Mouse (Mus musculus) T-helper 2 cell (primary cell): ENCODE results near the gene Kctd17.

Source experiments
- in situ Hi-C: fragments of 300-600 bp; cut with MboI, MseI; formaldehyde crosslinking; loops from one replicate; pipeline ENCODE4 v1.15.1; 2025; ENCODE audit warnings: high pct_unique_total_duplicates

Gene Kctd17

DNA sequence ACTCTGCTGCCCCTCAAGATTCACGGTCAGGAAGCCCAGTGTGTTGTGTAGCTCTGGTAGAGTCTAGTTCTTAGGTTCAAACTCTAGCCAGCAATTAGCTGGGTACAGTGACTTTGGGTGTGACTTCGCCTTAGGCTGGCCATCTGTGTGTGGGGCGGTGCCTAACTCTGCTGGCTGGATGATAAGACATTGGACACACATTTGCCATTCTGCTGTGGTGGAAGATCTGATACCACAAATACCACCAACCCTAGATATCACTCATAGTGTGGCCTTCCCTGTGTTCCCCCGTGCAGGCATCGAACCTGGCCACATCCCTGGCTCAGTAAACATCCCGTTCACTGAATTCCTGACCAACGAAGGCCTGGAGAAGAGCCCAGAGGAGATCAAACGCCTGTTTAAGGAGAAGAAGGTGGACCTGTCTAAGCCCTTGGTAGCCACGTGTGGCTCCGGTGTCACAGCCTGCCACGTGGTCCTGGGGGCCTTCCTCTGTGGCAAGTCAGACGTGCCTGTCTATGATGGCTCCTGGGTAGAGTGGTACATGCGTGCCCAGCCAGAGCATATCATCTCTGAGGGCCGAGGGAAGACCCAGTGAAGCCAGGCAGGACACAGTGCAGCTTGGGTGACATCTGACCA is 15.2 kb upstream of the Kctd17 start:
- in situ Hi-C loops, result no loop called here

GRCm38 (mm10) chr15:78413719-78414117 is 14.6 kb upstream of the Kctd17 start:
- in situ Hi-C loops, result no loop called here

GRCm38 (mm10) chr15:78414157-78414556 is 14.2 kb upstream of the Kctd17 start:
- in situ Hi-C loops, result no loop called here

- in situ Hi-C loops, result no loop called here
These were observed 11.4 kb upstream of the Kctd17 start for GRCm38 (mm10) chr15:78416937-78417336.

- in situ Hi-C loops, result no loop called here
These were observed 8.0 kb upstream of the Kctd17 start for GRCm38 (mm10) chr15:78420395-78420794.

- in situ Hi-C loops, result no loop called here
These were observed 6.1 kb upstream of the Kctd17 start for GRCm38 (mm10) chr15:78422046-78422956.

DNA sequence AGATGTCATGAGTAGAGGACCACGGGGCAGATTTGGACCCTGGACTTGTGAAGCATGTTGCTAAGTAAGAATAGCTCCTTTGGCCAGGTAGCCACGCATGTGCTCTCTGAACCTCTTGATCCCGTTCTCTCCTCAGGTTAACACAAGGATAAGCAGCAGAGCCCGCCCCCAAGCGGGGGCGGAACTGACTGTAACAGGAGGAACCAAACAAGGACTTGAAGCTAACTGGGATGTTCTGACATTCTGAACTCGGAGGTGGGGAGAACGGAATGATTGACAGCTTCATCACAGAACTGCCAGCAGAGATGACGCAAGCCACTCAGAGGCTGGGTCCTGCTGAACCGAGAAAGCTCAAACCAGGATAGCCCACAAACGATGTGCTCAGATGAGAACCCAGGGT is 3.9 kb upstream of the Kctd17 start:
- in situ Hi-C loops, result no loop called here

GRCm38 (mm10) chr15:78425230-78425629 is 3.1 kb upstream of the Kctd17 start:
- in situ Hi-C loops, result no loop called here

GRCm38 (mm10) chr15:78429139-78429459 is 735 bp downstream of the Kctd17 start:
- in situ Hi-C loops, result no loop called here

GRCm38 (mm10) chr15:78429871-78430622 is 1.7 kb downstream of the Kctd17 start:
- in situ Hi-C loops, result no loop called here

GRCm38 (mm10) chr15:78430874-78431273 is 2.5 kb downstream of the Kctd17 start:
- in situ Hi-C loops, result no loop called here

GRCm38 (mm10) chr15:78431541-78432121 is 3.3 kb downstream of the Kctd17 start:
- in situ Hi-C loops, result no loop called here

- in situ Hi-C loops, result no loop called here
These were observed 6.6 kb downstream of the Kctd17 start for GRCm38 (mm10) chr15:78434896-78435520.

DNA sequence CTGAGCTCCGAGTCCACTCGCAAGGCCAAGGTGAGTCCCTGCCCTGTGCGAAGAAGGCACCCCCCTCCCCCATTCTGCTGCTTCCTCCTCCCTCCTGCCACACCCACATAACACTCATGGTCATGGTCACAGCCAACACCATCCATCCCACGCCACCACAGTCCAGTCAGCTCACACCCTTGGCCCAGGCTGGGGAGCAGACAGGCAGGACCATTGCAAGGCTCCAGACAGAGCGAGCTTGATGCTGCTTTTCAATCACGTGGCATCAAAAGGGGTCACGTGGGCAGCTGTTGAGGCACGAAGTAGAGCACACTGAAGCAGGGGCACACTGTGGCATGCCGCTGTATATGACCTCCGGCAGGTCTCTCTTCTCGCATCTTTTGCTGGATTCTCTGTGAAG is 7.3 kb downstream of the Kctd17 start:
- in situ Hi-C loops, result no loop called here

GRCm38 (mm10) chr15:78436380-78437192 is 8.2 kb downstream of the Kctd17 start:
- in situ Hi-C loops, result no loop called here

GRCm38 (mm10) chr15:78437237-78438017 is 9.1 kb downstream of the Kctd17 start:
- in situ Hi-C loops, result no loop called here

DNA sequence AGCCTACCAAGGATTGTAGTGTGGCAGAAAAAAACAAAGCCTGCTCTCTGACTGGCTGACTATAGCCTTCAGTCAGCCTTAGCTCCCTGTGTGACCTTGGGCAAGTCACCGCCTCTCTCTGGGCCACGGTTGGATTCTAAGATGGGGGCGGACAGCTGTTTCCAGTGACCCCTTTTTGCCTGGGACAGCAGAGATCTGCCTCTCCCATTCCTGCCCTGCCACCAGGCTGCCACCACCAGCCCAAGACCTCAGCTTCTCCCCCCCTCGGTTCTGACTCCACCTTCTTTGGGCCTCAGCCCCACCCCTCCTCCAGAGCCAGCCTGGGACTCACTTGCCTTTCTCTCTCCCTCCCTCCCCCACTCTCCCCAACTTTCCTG is 9.6 kb downstream of the Kctd17 start:
- in situ Hi-C loops, result no loop called here

DNA sequence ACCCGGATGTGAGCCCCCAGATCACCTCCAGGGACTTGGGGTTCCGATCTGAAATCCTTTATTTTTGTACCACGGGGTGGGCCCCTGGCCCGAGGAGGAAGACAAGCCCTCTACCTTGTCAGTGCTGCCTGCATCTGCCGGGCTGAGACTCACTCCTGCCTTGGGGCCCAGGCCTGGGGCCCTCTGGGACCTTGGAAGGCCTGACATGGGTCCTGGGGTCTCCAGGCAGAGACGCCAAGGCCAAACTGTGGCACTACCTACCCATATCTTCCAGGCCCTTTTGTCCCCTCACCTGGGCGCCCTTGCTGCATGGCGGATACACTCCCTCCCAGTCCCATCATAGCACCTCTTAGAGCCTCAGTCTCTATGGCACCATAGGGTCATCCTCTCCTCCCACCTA is 10.1 kb downstream of the Kctd17 start:
- in situ Hi-C loops, result no loop called here

DNA sequence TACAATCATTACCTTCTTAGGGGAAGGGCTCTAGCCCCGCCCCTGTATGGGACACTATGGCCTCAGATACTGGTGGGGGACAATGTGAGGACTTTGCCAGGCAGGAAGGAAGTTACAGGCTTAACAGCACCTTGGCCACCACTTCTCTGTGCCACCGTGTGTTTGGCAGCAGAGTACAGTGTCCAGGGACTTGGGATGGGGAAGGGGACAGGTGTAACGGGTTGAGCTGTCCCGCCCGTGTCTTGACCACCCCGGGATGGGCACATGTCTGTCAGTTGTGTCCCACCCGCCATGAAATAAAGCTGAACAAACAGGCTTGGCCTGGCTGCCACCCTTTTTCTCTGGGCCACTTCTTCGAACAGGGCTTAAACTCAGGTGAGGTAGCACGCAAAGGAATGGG is 10.6 kb downstream of the Kctd17 start:
- in situ Hi-C loops, result no loop called here

- in situ Hi-C loops, result no loop called here
These were observed 13.9 kb downstream of the Kctd17 start for GRCm38 (mm10) chr15:78442231-78442630.
